Mouse (Mus musculus): Measurements from ENCODE around the gene Gal3st1. TPM values are rescaled to one million over a fixed set of nuclear protein-coding genes. Genes with fewer than 3 reads are reported as not detected.
"Not testable (repeated sequence)": the region's sequence is repeated elsewhere in the genome, so short reads cannot be mapped to it uniquely, and the experiment has no call there.

Gene Gal3st1
- polyA plus RNA-seq, 3 experiments from 2014 or later, result not detected

DNA sequence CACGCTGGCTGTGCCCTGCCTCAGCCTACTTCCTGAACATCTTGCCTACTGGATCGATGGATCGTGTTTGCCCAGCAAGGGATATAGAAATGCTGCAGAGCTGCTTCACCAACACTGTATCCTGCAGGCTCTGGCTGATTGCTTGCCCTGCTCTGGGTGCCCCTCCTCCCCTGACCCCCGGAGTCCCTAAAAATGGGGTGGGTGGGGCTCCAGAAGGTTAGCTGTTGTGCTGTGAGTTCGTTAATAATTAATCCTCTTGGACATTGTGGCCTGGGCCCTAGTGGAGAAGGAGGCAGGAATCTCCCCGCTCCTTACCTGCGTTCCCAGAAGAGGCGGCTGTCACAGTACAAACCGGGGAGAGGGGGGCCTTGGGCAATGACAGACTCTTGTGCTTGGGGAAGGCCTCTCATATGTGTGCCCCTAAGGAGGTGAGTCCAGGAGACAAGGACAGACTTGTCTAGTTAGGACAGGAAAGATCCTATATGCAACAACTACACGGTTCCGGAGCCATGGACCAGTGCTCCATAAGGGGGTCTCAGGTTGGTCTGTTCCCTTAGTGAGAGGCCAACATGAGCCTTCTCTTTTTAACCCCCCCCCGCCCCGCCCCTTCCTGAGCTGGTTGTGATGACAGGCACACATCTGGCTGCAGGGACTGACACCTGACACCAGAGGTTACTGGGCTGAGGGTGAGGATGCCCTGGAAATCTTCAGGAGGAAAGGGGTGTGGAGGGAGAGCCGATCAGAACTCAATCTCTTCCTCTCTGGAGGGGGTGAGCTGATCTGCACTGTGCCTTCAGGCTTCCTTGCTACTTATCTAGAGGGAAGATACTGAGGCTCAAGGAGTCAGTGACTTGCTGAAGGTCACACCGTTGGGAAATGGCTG lies 668 bp downstream of the Gal3st1 start:
- no peak for ATAC-seq

DNA sequence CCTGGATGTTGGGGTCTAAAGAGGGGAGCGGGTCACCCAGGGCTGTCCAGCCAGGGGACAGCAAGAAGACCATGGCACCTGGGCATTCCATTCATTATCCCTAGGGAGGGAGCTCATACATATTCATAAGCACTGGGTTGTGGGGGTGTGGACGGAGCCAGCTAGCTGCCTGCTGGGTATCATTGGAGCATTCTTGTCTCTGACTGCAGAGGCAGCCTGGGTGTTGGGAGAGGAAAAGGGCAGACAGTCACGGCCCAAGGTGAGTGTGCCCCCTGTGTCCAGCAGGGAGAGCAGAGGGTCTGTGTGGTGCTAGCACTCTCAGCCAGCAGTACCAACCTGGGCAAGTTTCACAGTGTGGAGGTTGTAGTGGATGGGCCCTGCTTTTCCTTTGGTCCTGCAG lies 6.3 kb downstream of the Gal3st1 start:
- no peak for ATAC-seq

DNA sequence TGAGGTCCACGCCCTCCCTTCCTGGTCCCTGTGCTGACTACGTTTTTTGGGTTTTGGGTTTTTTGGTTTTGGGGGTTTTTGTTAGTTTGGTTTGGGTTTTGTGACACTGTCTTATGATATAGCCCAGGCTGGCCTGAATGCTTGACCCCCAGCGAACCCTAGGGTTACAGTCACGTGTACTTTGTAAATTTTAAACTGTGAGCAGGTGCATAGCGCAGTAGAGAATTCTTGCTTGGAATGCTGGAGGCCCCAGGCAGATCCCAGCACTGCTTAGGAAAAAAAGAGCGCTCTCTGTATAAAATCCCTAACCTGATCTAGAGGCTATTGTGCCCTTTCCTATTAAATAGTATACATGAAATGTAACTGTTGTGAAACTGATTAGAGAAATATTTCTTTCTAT lies 9.7 kb downstream of the Gal3st1 start:
- no peak for ATAC-seq

DNA sequence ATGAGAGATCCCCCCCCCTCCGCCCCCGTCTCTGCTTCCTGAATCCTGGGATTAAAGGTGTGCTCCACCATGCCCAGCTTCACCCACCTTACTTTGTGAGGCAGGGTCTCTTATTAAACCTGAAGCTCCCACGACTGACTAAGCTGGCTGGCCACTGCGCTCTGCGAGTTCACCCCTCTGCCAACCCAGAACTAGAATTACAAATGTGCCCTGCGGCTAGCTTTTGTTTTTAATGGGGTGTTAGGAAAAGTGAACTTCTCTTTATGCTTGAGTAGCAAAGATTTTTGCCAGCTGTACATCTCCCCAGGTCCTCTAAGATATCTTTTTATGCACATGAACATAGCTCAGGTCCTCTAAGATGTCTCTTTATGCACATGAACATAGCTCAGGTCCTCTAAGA lies 10.5 kb downstream of the Gal3st1 start:
- no peak for ATAC-seq

DNA sequence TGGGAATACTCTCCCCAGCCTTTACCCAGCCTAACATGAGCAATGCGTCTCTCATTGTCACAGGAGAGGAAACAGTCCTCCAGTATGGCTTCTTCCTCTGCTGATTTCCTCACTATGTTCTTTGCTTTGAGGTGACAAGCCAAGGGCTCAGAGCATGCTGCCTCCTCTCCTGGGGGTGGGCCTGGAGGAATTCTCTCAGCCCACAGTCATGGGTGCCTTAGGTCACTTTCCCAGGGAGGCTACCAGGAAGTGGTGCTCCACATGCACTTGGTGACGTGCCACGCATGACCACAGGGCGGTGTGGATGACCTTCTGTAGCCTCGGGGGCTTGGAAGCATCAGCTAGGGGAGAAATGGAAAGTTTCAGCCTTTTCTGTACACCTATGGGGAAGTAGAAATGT lies 12.1 kb downstream of the Gal3st1 start:
- ATAC-seq, result no peak

DNA sequence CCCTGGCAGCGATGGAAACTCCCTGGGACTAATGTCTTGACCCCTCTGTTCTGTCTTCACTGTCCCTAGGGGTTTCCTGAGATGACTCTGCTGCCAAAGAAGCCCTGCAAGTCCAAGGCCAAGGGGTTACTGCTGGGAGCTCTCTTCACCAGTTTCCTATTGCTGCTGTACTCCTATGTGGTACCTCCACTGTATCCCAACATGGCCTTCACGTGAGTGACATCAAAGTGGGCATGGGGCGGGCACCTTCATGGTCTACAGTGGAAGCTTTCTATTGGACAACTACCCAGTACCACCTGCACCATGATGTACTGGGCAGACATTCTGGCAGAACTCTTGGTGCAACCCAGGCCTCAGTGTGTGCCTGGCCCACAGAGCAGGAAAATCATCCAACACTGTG lies 13.4 kb downstream of the Gal3st1 start:
- ATAC-seq, result no peak

DNA sequence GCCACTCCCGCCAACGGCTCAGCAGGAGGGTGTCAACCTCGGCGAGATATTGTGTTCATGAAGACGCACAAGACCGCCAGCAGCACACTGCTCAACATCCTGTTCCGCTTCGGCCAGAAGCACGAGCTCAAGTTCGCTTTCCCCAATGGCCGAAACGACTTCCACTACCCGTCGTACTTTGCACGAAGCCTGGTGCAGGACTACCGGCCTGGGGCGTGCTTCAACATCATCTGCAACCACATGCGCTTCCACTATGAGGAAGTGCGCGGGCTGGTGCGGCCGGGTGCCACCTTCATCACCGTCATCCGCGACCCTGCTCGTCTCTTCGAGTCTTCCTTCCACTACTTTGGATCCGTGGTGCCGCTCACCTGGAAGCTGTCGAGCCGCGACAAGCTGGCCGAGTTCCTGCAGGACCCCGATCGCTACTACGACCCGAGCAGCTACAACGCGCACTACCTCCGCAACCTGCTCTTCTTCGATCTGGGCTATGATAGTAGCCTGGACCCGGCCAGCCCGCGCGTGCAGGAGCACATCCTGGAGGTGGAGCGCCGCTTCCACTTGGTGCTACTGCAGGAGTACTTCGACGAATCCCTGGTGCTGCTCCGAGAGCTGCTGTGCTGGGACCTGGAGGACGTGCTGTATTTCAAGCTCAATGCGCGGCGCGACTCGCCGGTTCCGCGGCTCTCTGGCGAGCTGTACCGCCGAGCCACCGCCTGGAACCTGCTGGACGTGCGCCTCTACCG lies 14.7 kb downstream of the Gal3st1 start:
- ATAC-seq, result no peak

DNA sequence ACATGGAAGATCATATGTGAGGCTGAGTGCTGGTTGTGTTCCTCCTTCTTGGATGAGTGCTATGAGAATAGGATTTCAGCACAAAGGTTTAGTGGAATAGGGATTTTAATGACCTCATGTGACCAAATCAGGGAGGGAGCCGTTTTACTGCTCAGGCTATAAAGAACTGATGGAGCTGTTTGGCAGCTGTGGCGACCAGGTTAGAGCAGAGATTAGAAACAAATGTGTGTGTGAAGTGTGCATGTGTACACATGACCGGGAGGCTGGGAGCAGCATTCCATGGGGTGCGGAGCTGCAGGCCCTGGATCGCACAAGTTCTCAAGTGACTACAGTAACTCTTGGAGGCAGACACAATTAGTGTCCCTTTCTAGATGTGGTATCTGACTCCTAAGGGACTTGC lies 16.1 kb downstream of the Gal3st1 start:
- no peak for ATAC-seq

DNA sequence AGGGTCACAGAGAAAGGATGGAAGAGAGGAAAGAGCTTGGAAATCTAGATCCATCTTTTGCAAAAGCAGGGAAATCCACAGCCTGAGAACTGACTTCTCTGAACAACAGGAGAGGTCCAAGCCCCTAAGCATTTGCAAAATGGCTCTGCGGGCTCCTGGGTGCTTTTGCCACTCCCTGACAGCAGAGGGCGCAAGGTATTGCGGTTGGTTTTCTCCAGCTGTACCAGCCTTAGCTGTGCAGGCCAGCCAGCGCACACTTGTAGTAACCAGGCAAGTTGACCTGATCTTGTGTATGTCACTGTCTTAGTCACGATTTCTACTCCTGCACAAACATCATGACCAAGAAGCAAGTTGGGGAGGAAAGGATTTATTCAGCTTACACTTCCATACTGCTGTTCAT lies 18.2 kb downstream of the Gal3st1 start:
- no peak for ATAC-seq

DNA sequence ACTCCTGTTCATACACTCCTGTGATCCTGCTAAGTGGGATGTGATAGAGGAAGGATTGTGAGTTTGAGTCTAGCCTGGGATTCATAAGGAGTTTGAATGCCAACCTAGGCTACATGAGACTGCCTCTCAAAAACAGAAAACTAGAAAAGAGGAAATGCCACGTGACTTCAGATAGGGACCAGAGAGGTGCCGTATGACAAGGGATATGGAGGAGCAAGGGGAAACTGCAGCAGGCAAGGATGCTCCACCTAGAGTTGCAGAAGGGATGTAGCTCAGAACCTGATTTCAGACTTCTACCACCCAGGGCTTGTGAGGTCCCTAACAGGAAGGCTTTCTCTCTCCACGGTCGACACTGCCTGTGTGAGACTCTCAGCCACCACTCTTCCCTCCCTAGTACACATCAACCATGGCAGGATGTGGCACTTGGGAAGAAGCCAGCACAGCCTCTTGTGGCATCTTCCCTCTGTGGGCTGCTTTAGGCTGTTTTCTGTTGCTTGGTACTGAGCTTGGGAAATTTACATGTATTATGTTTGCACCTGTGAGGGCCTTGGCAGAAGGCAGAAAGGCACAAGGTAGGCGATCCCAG lies 21.9 kb downstream of the Gal3st1 start:
- no peak for ATAC-seq

DNA sequence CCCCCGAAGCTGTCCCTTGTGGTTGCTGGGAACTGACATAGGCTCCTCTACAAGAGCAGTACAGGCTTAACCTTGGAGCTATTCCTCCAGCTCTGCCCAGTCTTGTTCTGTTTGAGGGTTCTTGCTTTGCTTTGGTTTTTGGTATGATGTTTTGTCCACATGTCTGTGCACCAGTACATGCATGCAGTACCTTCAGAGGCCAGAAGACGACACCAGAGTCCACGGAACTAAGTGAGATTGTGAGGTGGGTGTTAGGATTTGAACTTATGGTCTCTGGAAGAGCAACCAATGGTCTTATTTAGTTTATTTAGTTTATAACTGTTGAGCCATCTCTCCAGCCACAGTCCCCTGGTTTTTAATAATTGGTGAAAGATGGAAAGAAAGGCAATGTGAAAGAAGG lies 23.0 kb downstream of the Gal3st1 start:
- ATAC-seq, result no peak

DNA sequence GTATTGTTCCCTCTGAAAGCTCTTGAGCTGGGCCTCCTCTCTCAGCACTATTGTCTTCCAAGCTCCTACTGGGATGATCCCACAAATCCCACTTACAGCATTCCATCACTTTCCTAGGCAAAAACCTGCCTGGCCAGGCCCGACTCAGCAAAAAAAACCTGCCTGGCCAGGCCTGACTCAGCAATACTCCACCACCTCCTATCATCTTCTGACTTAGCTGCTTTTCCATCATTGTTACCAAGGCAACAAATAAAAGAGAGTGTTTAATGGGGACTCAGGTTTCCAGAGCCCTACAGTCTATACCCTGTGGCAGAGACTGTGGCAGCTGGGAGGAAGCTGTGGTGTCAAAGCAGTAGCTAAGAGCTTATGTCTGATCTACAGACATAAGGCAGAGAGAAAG lies 29.2 kb downstream of the Gal3st1 start:
- no peak for ATAC-seq

DNA sequence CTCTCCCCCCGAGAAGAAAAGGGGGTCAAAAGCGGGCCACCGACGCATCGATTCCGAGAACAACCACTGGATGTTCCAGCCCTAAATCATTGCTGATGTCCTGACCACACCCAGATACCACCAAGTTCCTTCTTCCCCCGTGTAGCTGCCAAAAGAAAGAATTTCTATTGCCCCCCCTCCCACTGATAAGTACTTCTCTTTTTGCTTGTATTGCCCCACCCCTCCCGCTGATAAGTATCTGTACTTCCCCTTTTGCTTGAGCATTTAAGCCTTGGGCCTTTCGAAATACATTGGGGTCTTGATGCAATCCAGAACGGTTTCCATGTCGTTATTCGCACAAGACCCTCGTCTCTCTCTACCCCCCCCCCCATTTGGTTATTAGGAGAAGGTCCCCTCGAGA lies 32.4 kb downstream of the Gal3st1 start:
- ATAC-seq, result not testable (repeated sequence)

DNA sequence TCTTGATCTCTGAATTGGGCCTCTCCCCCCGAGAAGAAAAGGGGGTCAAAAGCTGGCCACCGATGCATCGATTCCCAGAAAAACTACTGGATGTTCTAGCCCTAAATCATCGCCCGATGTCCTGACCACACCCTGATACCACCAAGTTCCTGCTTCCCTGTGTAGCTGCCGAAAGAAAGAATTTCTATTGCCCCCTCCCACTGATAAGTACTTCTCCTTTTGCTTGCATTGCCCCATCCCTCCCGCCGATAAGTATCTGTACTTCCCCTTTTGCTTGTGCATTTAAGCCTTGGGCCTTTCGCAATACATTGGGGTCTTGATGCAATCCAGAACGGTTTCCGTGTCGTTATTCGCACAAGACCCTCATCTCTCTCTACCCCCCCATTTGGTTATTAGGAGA lies 38.7 kb downstream of the Gal3st1 start:
- ATAC-seq, result not testable (repeated sequence)

DNA sequence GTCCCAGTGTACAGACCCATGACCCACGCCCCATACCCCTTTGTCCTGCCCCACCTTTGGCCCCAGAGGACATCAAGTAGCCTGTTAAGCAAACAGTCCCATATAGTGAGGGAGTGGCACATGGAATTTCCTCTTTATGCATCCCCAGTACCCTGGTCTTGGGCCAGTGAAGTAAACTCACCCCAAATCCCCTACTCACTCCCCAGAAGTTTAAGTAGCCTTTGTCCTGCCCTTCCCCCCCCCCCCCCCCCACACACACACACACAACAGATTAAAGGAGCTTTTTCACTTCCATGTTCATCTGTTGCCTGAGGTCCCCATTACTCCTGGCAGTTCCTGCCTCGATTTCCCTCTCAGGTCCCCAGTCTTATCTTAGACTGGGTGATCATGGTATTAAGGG lies 39.9 kb downstream of the Gal3st1 start:
- ATAC-seq, result no peak

DNA sequence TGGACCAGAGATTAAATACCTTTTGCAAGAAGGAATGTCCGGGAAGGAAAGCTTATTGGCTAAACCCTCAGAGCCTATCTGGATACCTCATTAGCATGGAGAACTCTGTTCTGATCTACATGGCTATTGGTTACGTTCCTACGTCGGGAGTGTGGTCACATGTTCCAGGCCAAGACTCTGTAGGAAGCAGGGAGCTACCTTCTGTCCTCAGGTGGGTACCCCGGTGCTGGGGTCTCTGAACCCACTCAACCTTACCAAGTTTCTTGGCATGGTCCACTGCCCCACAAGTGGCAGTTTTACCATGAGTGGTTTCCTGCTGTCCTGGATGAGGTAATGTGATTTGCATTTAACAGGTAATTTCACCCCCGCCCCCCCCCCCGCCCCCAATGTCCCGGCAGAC lies 43.6 kb downstream of the Gal3st1 start:
- ATAC-seq, result no peak

DNA sequence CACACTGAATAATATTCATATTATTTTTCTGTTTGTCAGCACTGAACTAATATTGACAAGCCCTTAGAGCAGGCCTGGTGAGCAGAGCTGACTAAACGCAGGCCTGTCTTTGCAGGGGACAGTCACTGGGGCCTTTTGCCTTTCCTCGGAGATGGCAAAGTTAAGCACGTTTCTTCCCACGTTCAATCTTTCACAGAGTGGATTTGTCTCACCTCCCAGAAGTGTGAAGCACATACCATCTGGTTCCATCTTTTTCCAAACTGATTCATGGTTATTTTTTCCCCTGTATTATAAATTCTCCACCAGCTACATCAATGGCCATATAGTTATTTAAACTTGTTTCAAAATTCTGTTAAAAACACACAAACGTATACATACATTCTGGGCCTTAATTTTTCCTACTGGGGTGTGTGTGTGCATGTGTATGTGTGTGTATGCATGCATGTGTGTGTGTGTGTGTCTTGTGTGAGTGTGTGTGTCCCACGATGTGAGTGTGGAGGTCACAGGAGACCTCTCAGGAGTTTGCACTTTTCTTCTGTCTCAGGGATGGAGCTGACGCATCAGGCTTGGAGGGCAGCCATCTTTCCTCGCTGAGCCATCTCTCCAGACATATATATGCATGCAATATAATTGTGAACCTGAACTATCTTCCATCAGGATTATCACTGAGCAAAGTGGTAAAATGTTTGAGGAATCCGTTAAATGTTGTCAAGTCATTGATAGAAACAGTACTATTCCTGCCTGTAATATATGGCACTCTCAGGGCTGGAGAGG lies 44.3 kb downstream of the Gal3st1 start:
- ATAC-seq, result no peak

DNA sequence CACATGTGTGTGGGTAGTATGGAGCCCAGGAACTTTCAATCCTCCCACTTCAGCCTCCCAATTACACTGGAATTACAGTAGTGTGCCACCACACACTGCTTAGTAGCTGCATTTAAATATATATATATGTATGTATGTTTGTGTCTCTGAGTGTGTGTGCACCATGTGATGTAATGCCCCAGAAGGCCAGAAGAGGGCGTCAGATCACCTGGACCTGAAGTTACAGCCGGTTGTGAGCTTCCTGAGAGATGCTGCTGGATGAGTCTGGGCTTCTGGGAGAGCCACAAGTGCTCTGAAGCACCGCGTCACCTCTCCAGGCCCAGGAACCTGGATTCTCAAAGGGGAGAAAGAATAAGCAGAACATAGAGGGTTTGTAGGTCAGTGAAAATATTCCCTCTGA lies 45.9 kb downstream of the Gal3st1 start:
- ATAC-seq, result no peak

DNA sequence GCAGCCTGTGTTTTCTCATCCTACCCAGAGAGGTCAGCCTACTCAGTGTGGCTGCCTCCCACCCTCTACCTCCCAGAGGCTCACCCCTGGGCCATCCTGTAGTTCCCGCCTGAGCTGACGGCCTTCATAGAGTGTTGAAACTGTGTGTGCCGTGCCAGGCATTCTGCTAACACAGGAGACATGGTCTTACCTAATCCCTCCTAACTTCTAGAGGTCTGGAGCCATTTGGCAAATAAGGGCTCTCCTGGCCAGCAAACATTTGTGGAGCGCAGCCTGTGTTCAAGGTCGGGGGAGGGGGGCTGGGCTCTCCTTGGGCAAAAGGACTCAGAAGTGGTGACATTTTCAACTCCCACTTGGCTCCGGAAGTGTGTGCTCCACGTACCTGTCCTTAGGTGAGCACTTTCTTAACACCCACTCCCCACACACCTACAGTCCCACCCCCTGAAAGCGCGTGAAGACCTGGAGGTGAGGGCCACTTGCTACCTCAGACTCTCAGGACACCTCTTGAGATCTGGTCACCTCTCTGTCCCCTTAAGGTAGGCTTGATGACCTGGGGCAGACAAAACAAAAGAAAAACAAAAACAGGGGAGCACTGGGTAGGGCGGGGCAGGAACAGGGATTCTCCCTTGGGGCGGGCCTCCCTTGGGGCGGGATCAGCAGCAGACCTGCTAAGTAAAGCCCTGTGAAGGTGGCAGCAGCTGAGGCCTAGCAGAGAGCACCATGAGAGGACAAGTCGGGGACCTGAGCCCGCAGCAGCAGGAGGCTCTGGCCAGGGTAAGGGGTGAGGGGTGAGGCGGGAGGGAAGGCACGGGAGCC lies 47.9 kb downstream of the Gal3st1 start, which contains the start of gene Sec14l4:
Gene Sec14l4 (plus strand): TSS at position 337 of the 816 bp plus-strand sequence.
- no peak for ATAC-seq

DNA sequence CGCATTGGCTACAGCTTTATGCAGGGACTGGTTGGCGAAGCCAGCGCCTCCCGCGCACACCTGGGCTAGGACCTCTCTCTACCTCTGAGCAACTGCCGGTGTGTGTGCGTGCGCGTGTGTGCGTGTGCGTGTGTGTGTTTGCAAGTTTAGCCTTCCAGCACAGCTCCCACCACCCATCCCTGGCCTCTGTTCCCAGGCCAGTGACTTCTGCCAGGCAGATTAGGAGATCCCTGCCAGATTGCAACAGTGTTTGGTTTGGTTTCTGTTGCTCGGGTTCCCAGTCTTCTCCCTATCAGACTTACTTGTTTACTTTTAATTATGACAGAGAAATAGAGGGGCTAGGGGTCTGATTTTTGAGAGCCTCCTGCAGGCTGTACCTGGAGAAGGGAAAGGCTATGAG lies 48.5 kb downstream of the Gal3st1 start:
- ATAC-seq, result no peak

DNA sequence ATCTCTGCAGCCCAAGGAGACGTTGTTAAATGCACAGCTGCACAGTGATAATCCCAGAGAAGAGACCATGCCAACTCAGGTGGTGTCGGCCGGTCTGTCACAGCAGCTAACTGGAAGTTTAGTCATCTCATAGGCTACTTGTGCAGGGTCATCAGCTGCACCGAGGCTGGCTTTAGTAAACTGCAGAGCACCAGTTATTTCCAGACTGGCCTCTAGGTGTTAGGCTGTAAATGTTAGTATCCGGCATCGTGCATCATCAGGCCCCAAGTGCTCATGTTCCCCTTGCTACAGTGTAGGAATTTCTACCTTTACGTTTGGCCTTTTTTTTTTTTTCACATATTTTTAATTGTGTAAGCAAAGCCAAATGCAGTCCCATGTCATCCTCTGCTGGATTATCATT lies 50.0 kb downstream of the Gal3st1 start:
- ATAC-seq, result no peak

DNA sequence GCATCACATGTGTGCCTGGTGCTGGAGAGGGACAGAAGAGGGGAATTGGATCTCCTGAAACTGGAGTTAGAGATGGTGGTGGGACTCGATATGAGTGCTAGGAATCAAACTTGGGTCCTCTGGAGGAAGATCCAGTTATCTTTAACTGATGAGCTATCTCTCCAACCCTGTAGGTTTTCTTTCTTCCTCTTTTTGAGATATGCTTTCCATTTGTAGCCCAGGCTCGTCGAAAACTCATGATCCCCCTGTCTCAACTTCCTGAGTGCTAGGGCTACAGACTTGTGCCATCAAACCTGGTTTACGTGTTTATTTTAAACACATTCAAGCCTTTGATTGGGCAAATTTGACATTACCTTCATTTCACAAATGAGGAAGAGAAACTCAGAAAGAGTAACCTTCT lies 50.7 kb downstream of the Gal3st1 start:
- no peak for ATAC-seq
